Mouse (Mus musculus) lung, embryonic 14.5 days (tissue): ENCODE results near the gene H2-Eb2. TPM values are rescaled to one million over a fixed set of nuclear protein-coding genes. Genes with fewer than 3 reads are reported as not detected.
"Not testable (repeated sequence)": the region's sequence is repeated elsewhere in the genome, so short reads cannot be mapped to it uniquely, and the experiment has no call there.

ENCODE experiments used
- ATAC-seq: fragments of 200-750 bp; cut with Nextera tagmentation; 2 replicates; pipeline ENCODE4 v1.8.0; 2017; ENCODE audit warnings: mild to moderate bottlenecking, moderate TSS enrichment, moderate library complexity; ENCODE audit not compliant: insufficient read depth
- DNase-seq: peaks from one replicate; pipeline ENCODE4 v3.0.0-alpha.2; 2015
- H3K27ac ChIP-seq: fragments of 300-500 bp; sonication (generic); 2 replicates; pipeline ENCODE4 v1.5.1; 2014; ENCODE audit warnings: low read depth, mild to moderate bottlenecking, moderate library complexity
- H3K27me3 ChIP-seq: fragments of 300-500 bp; sonication (generic); 2 replicates; pipeline ENCODE4 v1.6.1; 2014; ENCODE audit warnings: low read length, control low read depth; ENCODE audit not compliant: insufficient read depth
- H3K36me3 ChIP-seq: fragments of 300-500 bp; sonication (generic); 2 replicates; pipeline ENCODE4 v1.6.1; 2014; ENCODE audit warnings: control low read depth; ENCODE audit not compliant: insufficient read depth
- H3K4me1 ChIP-seq: fragments of 300-500 bp; sonication (generic); 2 replicates; pipeline ENCODE4 v1.6.1; 2014; ENCODE audit warnings: antibody characterized with exemption, control low read depth; ENCODE audit not compliant: insufficient read depth
- H3K4me2 ChIP-seq: fragments of 300-500 bp; sonication (generic); 2 replicates; pipeline ENCODE4 v1.6.1; 2014; ENCODE audit warnings: mild to moderate bottlenecking
- H3K4me3 ChIP-seq: fragments of 300-500 bp; sonication (generic); 2 replicates; pipeline ENCODE4 v1.5.1; 2014; ENCODE audit warnings: low read depth, low read length
- H3K9ac ChIP-seq: fragments of 300-500 bp; sonication (generic); 2 replicates; pipeline ENCODE4 v1.6.1; 2014
- H3K9me3 ChIP-seq: fragments of 300-500 bp; sonication (generic); 2 replicates; pipeline ENCODE4 v1.6.1; 2016; ENCODE audit warnings: low read depth, low read length, control low read depth
- CTCF ChIP-seq: IDR thresholded peaks from 2 replicates; pipeline ENCODE4 v1.5.1; 2016; ENCODE audit warnings: antibody characterized with exemption, low read depth
- WGBS: fragments of 180-500 bp; shearing (Covaris S2); extraction: QIAGEN DNeasy Blood & Tissue Kit; methylation state at CpG from one replicate; pipeline ENCODE4 v1.1.7; 2014; 5-methylcytosine and 5-hydroxymethylcytosine counted together
- polyA plus RNA-seq: library from polyadenylated mRNA; unstranded; fragments of >200 nt; fragmentation: Nextera tagmentation; extraction: Ambion mirVana; gene quantifications from 2 replicates; pipeline ENCODE4 v1.2.1, GENCODE M21; 2014

The H2-Eb2 gene
- polyA plus RNA-seq, 1 experiment from 2014 or later = not detected

- Histone ChIP-seq H3K4me3 (no peak overlapping the region), H3K27ac (no peak overlapping the region), H3K36me3 (no peaks in the 10 kb centered on the region), H3K9me3 (no peaks in the 10 kb centered on the region), H3K27me3 (no peaks in the 10 kb centered on the region), H3K4me2 (no peak overlapping the region), H3K4me1 (no peaks in the 10 kb centered on the region), H3K9ac (no peak overlapping the region)
- ATAC-seq (no peak), DNase-seq (no peak)
- 80% methylated on average over 2 of the region's 2 CpGs for WGBS
- no peak for TF ChIP-seq CTCF
These were observed 19.1 kb upstream of the H2-Eb2 start for GRCm38 (mm10) chr17:34306407-34306806.

- Histone ChIP-seq H3K4me1 (no peaks in the 10 kb centered on the region), H3K36me3 (no peaks in the 10 kb centered on the region), H3K27ac (no peak overlapping the region), H3K9ac (no peak overlapping the region), H3K27me3 (no peaks in the 10 kb centered on the region), H3K4me2 (no peak overlapping the region), H3K9me3 (no peaks in the 10 kb centered on the region), H3K4me3 (no peak overlapping the region)
- DNase-seq = no peak
- no peak for ATAC-seq
- no peak for TF ChIP-seq CTCF
These were observed 18.2 kb upstream of the H2-Eb2 start for GRCm38 (mm10) chr17:34307216-34307615.

- Histone ChIP-seq H3K27ac (no peak overlapping the region), H3K27me3 (no peaks in the 10 kb centered on the region), H3K4me3 (no peak overlapping the region), H3K36me3 (no peaks in the 10 kb centered on the region), H3K9me3 (no peaks in the 10 kb centered on the region), H3K4me2 (no peak overlapping the region), H3K4me1 (no peaks in the 10 kb centered on the region), H3K9ac (no peak overlapping the region)
- ATAC-seq (no peak), DNase-seq (no peak)
- TF ChIP-seq CTCF = no peak
- WGBS = 80% methylated on average over 4 of the region's 4 CpGs
These were observed 17.3 kb upstream of the H2-Eb2 start for GRCm38 (mm10) chr17:34308161-34308560.

- no peaks in the 10 kb centered on the region for H3K9me3 ChIP-seq
- H3K36me3 ChIP-seq = no peaks in the 10 kb centered on the region
- H3K27ac ChIP-seq = no peak overlapping the region
- peak overlapping the region; percentile 80 for H3K4me2 ChIP-seq
- peak overlapping the region; percentile 62 for H3K9ac ChIP-seq
- peak; percentile 41; the same call in 1 of the 2 replicates for ATAC-seq
- 24% methylated on average over 10 of the region's 10 CpGs for WGBS
- TF ChIP-seq CTCF = no peak
- no peak for DNase-seq
- H3K4me1 ChIP-seq = no peaks in the 10 kb centered on the region
- peak overlapping the region; percentile 53 for H3K4me3 ChIP-seq
- H3K27me3 ChIP-seq = no peaks in the 10 kb centered on the region
These were observed 16.2 kb upstream of the H2-Eb2 start for GRCm38 (mm10) chr17:34309225-34309624.

GRCm38 (mm10) chr17:34309683-34310385, 15.6 kb upstream of the H2-Eb2 start:
- DNase-seq (peak; percentile 78), ATAC-seq (peak; percentile 82)
- Histone ChIP-seq H3K9me3 (no peaks in the 10 kb centered on the region), H3K9ac (peak overlapping the region; percentile 62), H3K4me1 (no peaks in the 10 kb centered on the region), H3K36me3 (no peaks in the 10 kb centered on the region), H3K27ac (0 out of 2 replicates have a peak overlapping the region, but pooled peaks have one; percentile 15), H3K4me2 (peak overlapping the region; percentile 80), H3K27me3 (no peaks in the 10 kb centered on the region), H3K4me3 (peak overlapping the region; percentile 53)
- WGBS = 22% methylated on average over 38 of the region's 38 CpGs
- no peak for TF ChIP-seq CTCF

GRCm38 (mm10) chr17:34310526-34310925, 14.9 kb upstream of the H2-Eb2 start:
- H3K4me1 ChIP-seq, H3K9me3 ChIP-seq, H3K4me3 ChIP-seq, H3K36me3 ChIP-seq, H3K27ac ChIP-seq, ATAC-seq, H3K4me2 ChIP-seq, DNase-seq, H3K9ac ChIP-seq, H3K27me3 ChIP-seq: not testable (repeated sequence)
- 76% methylated on average over 3 of the region's 3 CpGs for WGBS

GRCm38 (mm10) chr17:34312185-34312584, 13.3 kb upstream of the H2-Eb2 start:
- H3K27ac ChIP-seq = no peak overlapping the region
- H3K27me3 ChIP-seq = no peaks in the 10 kb centered on the region
- H3K9me3 ChIP-seq = no peaks in the 10 kb centered on the region
- H3K9ac ChIP-seq = no peak overlapping the region
- 78% methylated on average over 1 of the region's 1 CpGs for WGBS
- no peaks in the 10 kb centered on the region for H3K36me3 ChIP-seq
- no peak overlapping the region for H3K4me2 ChIP-seq
- no peak overlapping the region for H3K4me3 ChIP-seq
- ATAC-seq = no peak
- no peak for TF ChIP-seq CTCF
- no peaks in the 10 kb centered on the region for H3K4me1 ChIP-seq
- DNase-seq = no peak
